Mouse (Mus musculus): ENCODE measurements around the gene Spint5.
A peak's percentile ranks its signal among the peaks of the same experiment; 100 is the strongest.

Gene Spint5

GRCm38 (mm10) chr2:164723276-164723675 lies 8.2 kb downstream of the Spint5 start:
- TF ChIP-seq NANOG (IDR thresholded peaks at IDR 0.05; ENCODE audit: borderline replicate concordance, low read length): no peak
- TF ChIP-seq POU5F1 (IDR thresholded peaks at IDR 0.05; ENCODE audit: borderline replicate concordance, low read length): no peak
- TF ChIP-seq CTCF (conservative IDR thresholded peaks at IDR 0.05; ENCODE audit: low read length): no peak
- H3K9me3 ChIP-seq (ENCODE audit: low read length): no peaks in the 10 kb centered on the region
- 0 out of 2 replicates have a peak, but pooled peaks cover 5% of the 10 kb centered on the region for H3K27me3 ChIP-seq (ENCODE audit: insufficient read depth, low read length)
- H3K4me1 ChIP-seq (replicated peaks; ENCODE audit: low read depth, low read length): 0 out of 2 replicates have a peak, but pooled peaks cover 3% of the 10 kb centered on the region
- no peaks in the 10 kb centered on the region for H3K36me3 ChIP-seq (ENCODE audit: insufficient read depth, low read length)
- H3K4me3 ChIP-seq (replicated peaks; ENCODE audit: low read length): no peak overlapping the region

- Histone ChIP-seq H3K4me3 (replicated peaks; ENCODE audit: low read length) (no peak overlapping the region), H3K27me3 (ENCODE audit: insufficient read depth, low read length) (0 out of 2 replicates have a peak, but pooled peaks cover 5% of the 10 kb centered on the region), H3K4me1 (replicated peaks; ENCODE audit: low read depth, low read length) (0 out of 2 replicates have a peak, but pooled peaks cover 3% of the 10 kb centered on the region), H3K9me3 (ENCODE audit: low read length) (no peaks in the 10 kb centered on the region), H3K36me3 (ENCODE audit: insufficient read depth, low read length) (no peaks in the 10 kb centered on the region)
- TF ChIP-seq NANOG (IDR thresholded peaks at IDR 0.05; ENCODE audit: borderline replicate concordance, low read length): no peak
- no peak for TF ChIP-seq POU5F1 (IDR thresholded peaks at IDR 0.05; ENCODE audit: borderline replicate concordance, low read length)
- TF ChIP-seq CTCF (conservative IDR thresholded peaks at IDR 0.05; ENCODE audit: low read length): peak; percentile 70
Observed at GRCm38 (mm10) chr2:164725895-164726619, 11.0 kb downstream of the Spint5 start.

- TF ChIP-seq NANOG (IDR thresholded peaks at IDR 0.05; ENCODE audit: borderline replicate concordance, low read length) (no peak), CTCF (conservative IDR thresholded peaks at IDR 0.05; ENCODE audit: low read length) (no peak), POU5F1 (IDR thresholded peaks at IDR 0.05; ENCODE audit: borderline replicate concordance, low read length) (no peak)
- Histone ChIP-seq H3K36me3 (ENCODE audit: insufficient read depth, low read length) (no peaks in the 10 kb centered on the region), H3K4me1 (replicated peaks; ENCODE audit: low read depth, low read length) (peaks cover 8% of the 10 kb centered on the region), H3K27me3 (ENCODE audit: insufficient read depth, low read length) (no peaks in the 10 kb centered on the region; the same call in 1 of the 2 replicates), H3K9me3 (ENCODE audit: low read length) (no peaks in the 10 kb centered on the region), H3K4me3 (replicated peaks; ENCODE audit: low read length) (no peak overlapping the region)
Observed at GRCm38 (mm10) chr2:164731719-164732118, 16.6 kb downstream of the Spint5 start.

GRCm38 (mm10) chr2:164733259-164733658 lies 18.2 kb downstream of the Spint5 start:
- H3K4me1 ChIP-seq (replicated peaks; ENCODE audit: low read depth, low read length): peaks cover 18% of the 10 kb centered on the region
- TF ChIP-seq NANOG (IDR thresholded peaks at IDR 0.05; ENCODE audit: borderline replicate concordance, low read length): no peak
- no peak for TF ChIP-seq POU5F1 (IDR thresholded peaks at IDR 0.05; ENCODE audit: borderline replicate concordance, low read length)
- H3K27me3 ChIP-seq (ENCODE audit: insufficient read depth, low read length): peaks cover under 1% of the 10 kb centered on the region; the same call in 1 of the 2 replicates
- no peak overlapping the region for H3K4me3 ChIP-seq (replicated peaks; ENCODE audit: low read length)
- H3K36me3 ChIP-seq (ENCODE audit: insufficient read depth, low read length): no peaks in the 10 kb centered on the region
- H3K9me3 ChIP-seq (ENCODE audit: low read length): no peaks in the 10 kb centered on the region

GRCm38 (mm10) chr2:164734839-164735238 lies 19.7 kb downstream of the Spint5 start:
- H3K27me3 ChIP-seq (ENCODE audit: insufficient read depth, low read length): peaks cover 3% of the 10 kb centered on the region; the same call in 1 of the 2 replicates
- TF ChIP-seq CTCF (conservative IDR thresholded peaks at IDR 0.05; ENCODE audit: low read length): no peak
- TF ChIP-seq POU5F1 (IDR thresholded peaks at IDR 0.05; ENCODE audit: borderline replicate concordance, low read length): no peak
- no peak for TF ChIP-seq NANOG (IDR thresholded peaks at IDR 0.05; ENCODE audit: borderline replicate concordance, low read length)
- no peaks in the 10 kb centered on the region for H3K9me3 ChIP-seq (ENCODE audit: low read length)
- no peak overlapping the region for H3K4me3 ChIP-seq (replicated peaks; ENCODE audit: low read length)
- peaks cover 18% of the 10 kb centered on the region for H3K4me1 ChIP-seq (replicated peaks; ENCODE audit: low read depth, low read length)
- H3K36me3 ChIP-seq (ENCODE audit: insufficient read depth, low read length): no peaks in the 10 kb centered on the region

- peaks cover 18% of the 10 kb centered on the region for H3K4me1 ChIP-seq (replicated peaks; ENCODE audit: low read depth, low read length)
Observed at GRCm38 (mm10) chr2:164735446-164735845, 20.3 kb downstream of the Spint5 start.

GRCm38 (mm10) chr2:164737377-164738090 lies 22.4 kb downstream of the Spint5 start:
- Histone ChIP-seq H3K36me3 (ENCODE audit: insufficient read depth, low read length) (no peaks in the 10 kb centered on the region), H3K4me1 (replicated peaks; ENCODE audit: low read depth, low read length) (peaks cover 18% of the 10 kb centered on the region), H3K4me3 (replicated peaks; ENCODE audit: low read length) (no peak overlapping the region), H3K9me3 (ENCODE audit: low read length) (no peaks in the 10 kb centered on the region), H3K27me3 (ENCODE audit: insufficient read depth, low read length) (peaks cover 12% of the 10 kb centered on the region)
- TF ChIP-seq NANOG (IDR thresholded peaks at IDR 0.05; ENCODE audit: borderline replicate concordance, low read length) (no peak), POU5F1 (IDR thresholded peaks at IDR 0.05; ENCODE audit: borderline replicate concordance, low read length) (no peak), CTCF (conservative IDR thresholded peaks at IDR 0.05; ENCODE audit: low read length) (no peak)

More at GRCm38 (mm10) chr2:164735446-164735845, 20.3 kb downstream of the Spint5 start:
- no peak for TF ChIP-seq CTCF (conservative IDR thresholded peaks at IDR 0.05; ENCODE audit: low read length)
- TF ChIP-seq NANOG (IDR thresholded peaks at IDR 0.05; ENCODE audit: borderline replicate concordance, low read length): no peak
- TF ChIP-seq POU5F1 (IDR thresholded peaks at IDR 0.05; ENCODE audit: borderline replicate concordance, low read length): no peak
- Histone ChIP-seq H3K9me3 (ENCODE audit: low read length) (no peaks in the 10 kb centered on the region), H3K27me3 (ENCODE audit: insufficient read depth, low read length) (peaks cover 3% of the 10 kb centered on the region; the same call in 1 of the 2 replicates), H3K4me3 (replicated peaks; ENCODE audit: low read length) (no peak overlapping the region), H3K36me3 (ENCODE audit: insufficient read depth, low read length) (no peaks in the 10 kb centered on the region)

- no peaks in the 10 kb centered on the region for H3K36me3 ChIP-seq (ENCODE audit: insufficient read depth, low read length)
- H3K4me3 ChIP-seq (replicated peaks; ENCODE audit: low read length): no peak overlapping the region
- H3K9me3 ChIP-seq (ENCODE audit: low read length): no peaks in the 10 kb centered on the region
- peaks cover 29% of the 10 kb centered on the region for H3K27me3 ChIP-seq (ENCODE audit: insufficient read depth, low read length)
- H3K4me1 ChIP-seq (replicated peaks; ENCODE audit: low read depth, low read length): peaks cover 14% of the 10 kb centered on the region
- no peak for TF ChIP-seq CTCF (conservative IDR thresholded peaks at IDR 0.05; ENCODE audit: low read length)
- no peak for TF ChIP-seq POU5F1 (IDR thresholded peaks at IDR 0.05; ENCODE audit: borderline replicate concordance, low read length)
- no peak for TF ChIP-seq NANOG (IDR thresholded peaks at IDR 0.05; ENCODE audit: borderline replicate concordance, low read length)
Observed at GRCm38 (mm10) chr2:164739876-164740275, 24.8 kb downstream of the Spint5 start.
